Mouse (Mus musculus): ENCODE measurements at regions not wholly inside any gene's neighbourhood (a gene's known extent, or its start where the extent isn't known, plus 50 kb on each side); places are given as distances from the start of the nearest gene placed in this dataset.

- no peaks in the 10 kb centered on the region for H3K9me3 ChIP-seq (replicated peaks; ENCODE audit: low read length)
- H3K9ac ChIP-seq (ENCODE audit: insufficient read depth, low read depth), result no peak overlapping the region
- in situ Hi-C loops (cut with MboI; ENCODE audit: low pct_ligation_motif_present, low pct_unique_long_range_greater_than_20kb, low sequenced_read_pairs), result no loop called here
- H3K4me2 ChIP-seq (ENCODE audit: insufficient read depth, low read depth, poor library complexity, severe bottlenecking), result no peak overlapping the region
- H3K27me3 ChIP-seq (replicated peaks), result peaks cover 2% of the 10 kb centered on the region
- dilution Hi-C loops (cut with MboI; ENCODE audit: extremely low pct_ligation_motif_present, extremely low pct_unique_long_range_greater_than_20kb, low sequenced_read_pairs), result no loop called here
- no peaks in the 10 kb centered on the region for H3K4me1 ChIP-seq (ENCODE audit: control insufficient read depth in 1 of 2, insufficient read depth in 2 of 2)
- no peak overlapping the region for H3K27ac ChIP-seq (ENCODE audit: insufficient read depth, low read depth)
- TF ChIP-seq HCFC1 (IDR thresholded peaks at IDR 0.05; ENCODE audit: low read depth, low read length) (no peak), IRF4 (IDR thresholded peaks at IDR 0.05; ENCODE audit: low read depth, low read length) (no peak), MAFK (IDR thresholded peaks at IDR 0.05; ENCODE audit: insufficient replicate concordance, low read length) (no peak), SIN3A (IDR thresholded peaks at IDR 0.05; ENCODE audit: low read length) (no peak), ZKSCAN1 (IDR thresholded peaks at IDR 0.05; ENCODE audit: borderline replicate concordance, low read depth, low read length) (no peak), NELFE (IDR thresholded peaks at IDR 0.05; ENCODE audit: low read depth, low read length) (no peak), RCOR1 (conservative IDR thresholded peaks at IDR 0.05; ENCODE audit: low read depth, low read length) (no peak), E2F4 (IDR thresholded peaks at IDR 0.05; ENCODE audit: insufficient replicate concordance, low read depth, low read length) (no peak), SMC3 (IDR thresholded peaks at IDR 0.05; ENCODE audit: low read depth, low read length) (no peak), ZNF384 (IDR thresholded peaks at IDR 0.05; ENCODE audit: low read depth, low read length) (no peak), BHLHE40 (IDR thresholded peaks at IDR 0.05; ENCODE audit: low read depth, low read length) (no peak)
- no peak for DNase-seq (ENCODE audit: extremely low read depth)
- H3K4me3 ChIP-seq (replicated peaks in 1 of 3; ENCODE audit: low read depth in 2 of 3, low read length in 2 of 3, poor library complexity in 1 of 3), result no peak overlapping the region
- H3K36me3 ChIP-seq (replicated peaks in 1 of 2; ENCODE audit: control insufficient read depth in 1 of 2, insufficient read depth in 1 of 2, low read length in 1 of 2), result no peaks in the 10 kb centered on the region
- H3K79me2 ChIP-seq (replicated peaks; ENCODE audit: control insufficient read depth, extremely low read depth, insufficient read depth, poor library complexity, severe bottlenecking), result no peaks in the 10 kb centered on the region
Observed at GRCm38 (mm10) chr7:115263082-115263481, 519.6 kb downstream of the Insc start.

- TF ChIP-seq JUND (conservative IDR thresholded peaks at IDR 0.05; ENCODE audit: low read depth, low read length), result no peak
- no peak for TF ChIP-seq MXI1 (IDR thresholded peaks at IDR 0.05; ENCODE audit: low read depth, low read length)
- TF ChIP-seq E2F4 (IDR thresholded peaks at IDR 0.05; ENCODE audit: insufficient replicate concordance, low read depth, low read length), result no peak
- TF ChIP-seq UBTF (IDR thresholded peaks at IDR 0.05; ENCODE audit: low read depth, low read length), result no peak
- no peak for TF ChIP-seq BHLHE40 (IDR thresholded peaks at IDR 0.05; ENCODE audit: low read depth, low read length)
- TF ChIP-seq MAZ (IDR thresholded peaks at IDR 0.05; ENCODE audit: low read depth, low read length), result no peak
- TF ChIP-seq ZKSCAN1 (IDR thresholded peaks at IDR 0.05; ENCODE audit: borderline replicate concordance, low read depth, low read length), result no peak
- no peak for TF ChIP-seq CHD1 (IDR thresholded peaks at IDR 0.05; ENCODE audit: low read depth, low read length)
- TF ChIP-seq CTCF (conservative IDR thresholded peaks at IDR 0.05 in 1 of 2, IDR thresholded peaks at IDR 0.05 in 1 of 2; ENCODE audit: low read depth in 2 of 2, low read length in 2 of 2), result no peak
- no peak for TF ChIP-seq RAD21 (IDR thresholded peaks at IDR 0.05; ENCODE audit: low read depth, low read length)
- no peak for TF ChIP-seq USF2 (conservative IDR thresholded peaks at IDR 0.05; ENCODE audit: low read depth, low read length)
- TF ChIP-seq ELF1 (IDR thresholded peaks at IDR 0.05; ENCODE audit: low read depth, low read length), result no peak
- H3K9me3 ChIP-seq (replicated peaks; ENCODE audit: low read length), result no peaks in the 10 kb centered on the region
- no peaks in the 10 kb centered on the region for H3K36me3 ChIP-seq (replicated peaks in 1 of 2; ENCODE audit: control insufficient read depth in 1 of 2, insufficient read depth in 1 of 2, low read length in 1 of 2)
- H3K4me2 ChIP-seq (ENCODE audit: insufficient read depth, low read depth, poor library complexity, severe bottlenecking), result no peak overlapping the region
- no peak overlapping the region for H3K27ac ChIP-seq (ENCODE audit: insufficient read depth, low read depth)
- in situ Hi-C loops (cut with MboI; ENCODE audit: low pct_ligation_motif_present, low pct_unique_long_range_greater_than_20kb, low sequenced_read_pairs), result no loop called here
- H3K4me1 ChIP-seq (ENCODE audit: control insufficient read depth in 1 of 2, insufficient read depth in 2 of 2), result no peaks in the 10 kb centered on the region
- no peaks in the 10 kb centered on the region for H3K79me2 ChIP-seq (replicated peaks; ENCODE audit: control insufficient read depth, extremely low read depth, insufficient read depth, poor library complexity, severe bottlenecking)
- no peak overlapping the region for H3K9ac ChIP-seq (ENCODE audit: insufficient read depth, low read depth)
- no peak overlapping the region for H3K4me3 ChIP-seq (replicated peaks in 1 of 3; ENCODE audit: low read depth in 2 of 3, low read length in 2 of 3, poor library complexity in 1 of 3)
- H3K27me3 ChIP-seq (replicated peaks), result peaks cover 2% of the 10 kb centered on the region
- dilution Hi-C loops (cut with MboI; ENCODE audit: extremely low pct_ligation_motif_present, extremely low pct_unique_long_range_greater_than_20kb, low sequenced_read_pairs), result no loop called here
- DNase-seq (ENCODE audit: extremely low read depth), result no peak
Observed at GRCm38 (mm10) chr7:115266141-115266540, 522.6 kb downstream of the Insc start.

Measured in CH12.LX (cell line).